Mouse (Mus musculus) right cerebral cortex, postnatal 4 days (tissue): ENCODE data around the gene Rnf187.
A peak's percentile ranks its signal among the peaks of the same experiment; 100 is the strongest.

ENCODE experiments used
- DNase-seq: peaks from one replicate; pipeline ENCODE4 v3.0.0-alpha.2; 2022

Gene Rnf187

DNA sequence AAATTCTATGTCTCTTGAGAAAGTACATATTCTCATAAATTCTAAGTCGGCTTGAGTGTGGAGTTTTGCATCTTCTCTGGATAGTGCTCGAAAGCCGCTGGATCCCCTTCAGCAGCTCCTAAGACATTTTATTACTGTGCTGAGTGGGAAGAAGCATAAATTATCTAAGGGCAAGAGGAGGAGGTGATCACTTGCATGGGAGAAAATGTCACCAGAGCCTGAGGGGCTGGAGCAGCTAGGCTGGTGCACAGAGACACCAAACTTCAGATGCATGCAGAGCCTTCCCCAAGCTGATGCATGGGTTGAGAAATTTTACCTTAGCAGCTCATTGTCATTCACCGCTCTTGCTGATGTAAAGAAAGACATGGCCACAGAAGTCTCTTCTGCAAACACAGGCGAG, 5.4 kb upstream of the Rnf187 start:
- no peak for DNase-seq

DNA sequence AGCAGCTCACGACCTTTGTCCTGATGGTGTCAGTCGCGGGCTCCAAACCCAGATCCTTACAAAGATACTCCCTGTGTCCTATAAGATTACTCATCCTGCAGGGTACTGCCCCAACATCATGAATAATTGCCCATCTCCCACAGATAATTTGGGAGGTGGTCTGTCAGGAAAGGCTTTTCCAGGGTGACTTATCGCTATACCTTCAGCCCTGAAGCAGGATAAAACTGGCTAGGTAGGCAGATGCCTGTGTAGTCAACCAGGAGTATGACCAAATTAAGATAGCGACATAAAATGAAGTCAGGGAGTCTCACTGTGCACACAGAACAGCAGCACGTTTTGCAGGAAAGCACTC, 348 bp upstream of the Rnf187 start:
- DNase-seq: no peak

DNA sequence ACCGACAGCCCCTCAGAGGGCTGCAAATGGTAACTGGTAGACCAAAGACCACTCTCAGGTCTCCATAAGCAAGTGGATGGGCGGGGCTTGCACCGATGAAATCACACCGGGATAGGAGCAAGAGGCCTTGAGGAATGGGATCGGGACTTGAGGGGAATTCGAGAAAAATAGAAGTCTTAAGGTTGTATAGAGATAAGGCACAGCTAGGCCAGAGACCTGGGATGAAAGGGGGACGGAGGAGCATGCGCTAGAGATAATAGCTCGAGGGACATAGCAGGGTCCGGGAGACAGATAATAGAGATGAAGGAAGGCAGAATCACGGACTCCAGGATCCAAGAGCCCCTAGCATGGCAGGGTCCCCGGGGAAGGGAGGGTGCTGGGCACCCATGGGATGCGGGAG, 807 bp downstream of the Rnf187 start:
- DNase-seq: no peak

- DNase-seq: no peak
Measured at GRCm38 (mm10) chr11:58931576-58931975, 7.1 kb downstream of the Rnf187 start.

DNA sequence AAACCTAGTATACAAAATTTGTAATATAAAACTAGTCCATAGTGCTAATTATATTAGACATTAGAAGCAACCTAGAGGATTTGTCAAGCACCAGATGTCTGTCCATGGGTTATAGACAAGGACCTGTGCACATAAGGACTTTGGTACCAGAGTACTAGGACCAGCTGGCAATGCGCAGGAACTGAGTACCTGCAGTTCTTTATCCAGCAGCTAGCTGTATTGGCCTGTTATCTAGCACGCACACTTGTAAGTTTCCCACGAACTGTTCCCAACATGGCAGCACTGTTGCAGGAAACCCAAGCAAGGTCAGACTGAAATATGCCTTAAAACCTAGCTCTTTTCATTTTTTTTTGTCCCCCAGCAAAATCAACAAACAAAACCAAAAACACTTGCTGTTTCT, 8.5 kb downstream of the Rnf187 start:
- no peak for DNase-seq

GRCm38 (mm10) chr11:58929641-58930040, 9.1 kb downstream of the Rnf187 start:
- no peak for DNase-seq

DNA sequence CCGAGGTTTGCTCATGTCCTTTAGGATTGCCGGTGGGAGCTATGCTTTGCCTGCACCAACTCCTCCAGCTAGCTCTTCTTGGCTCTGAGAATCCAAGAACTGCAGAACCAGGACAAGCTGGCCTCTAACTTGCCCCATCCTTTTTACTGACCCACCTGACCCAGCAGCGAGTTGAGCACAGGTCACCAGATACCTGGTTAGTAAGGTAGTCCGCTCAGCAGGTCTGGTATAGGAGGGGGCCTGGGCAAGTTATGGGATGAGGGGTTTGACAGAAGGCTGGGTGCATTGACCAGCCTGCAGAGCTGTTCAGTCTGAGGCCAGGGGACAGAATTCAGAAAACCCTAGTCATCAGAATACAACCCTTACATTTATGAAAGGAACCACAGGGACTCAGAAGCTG, 9.7 kb downstream of the Rnf187 start:
- no peak for DNase-seq

- DNase-seq: peak; percentile 55
Measured at GRCm38 (mm10) chr11:58927790-58928651, 10.7 kb downstream of the Rnf187 start.

- DNase-seq: no peak
Measured at GRCm38 (mm10) chr11:58927053-58927452, 11.7 kb downstream of the Rnf187 start.

GRCm38 (mm10) chr11:58926651-58927050, 12.1 kb downstream of the Rnf187 start:
- DNase-seq: no peak

- no peak for DNase-seq
Measured at GRCm38 (mm10) chr11:58922420-58922819, 16.3 kb downstream of the Rnf187 start.

GRCm38 (mm10) chr11:58918759-58919158, 20.0 kb downstream of the Rnf187 start:
- no peak for DNase-seq

- DNase-seq: no peak
Measured at GRCm38 (mm10) chr11:58917745-58918366, 20.9 kb downstream of the Rnf187 start, which contains the start of gene Btnl10. Gene Btnl10, plus strand, starts transcription at chr11:58917908.

- DNase-seq: peak; percentile 34
Measured at GRCm38 (mm10) chr11:58916879-58917744, 21.6 kb downstream of the Rnf187 start.

DNA sequence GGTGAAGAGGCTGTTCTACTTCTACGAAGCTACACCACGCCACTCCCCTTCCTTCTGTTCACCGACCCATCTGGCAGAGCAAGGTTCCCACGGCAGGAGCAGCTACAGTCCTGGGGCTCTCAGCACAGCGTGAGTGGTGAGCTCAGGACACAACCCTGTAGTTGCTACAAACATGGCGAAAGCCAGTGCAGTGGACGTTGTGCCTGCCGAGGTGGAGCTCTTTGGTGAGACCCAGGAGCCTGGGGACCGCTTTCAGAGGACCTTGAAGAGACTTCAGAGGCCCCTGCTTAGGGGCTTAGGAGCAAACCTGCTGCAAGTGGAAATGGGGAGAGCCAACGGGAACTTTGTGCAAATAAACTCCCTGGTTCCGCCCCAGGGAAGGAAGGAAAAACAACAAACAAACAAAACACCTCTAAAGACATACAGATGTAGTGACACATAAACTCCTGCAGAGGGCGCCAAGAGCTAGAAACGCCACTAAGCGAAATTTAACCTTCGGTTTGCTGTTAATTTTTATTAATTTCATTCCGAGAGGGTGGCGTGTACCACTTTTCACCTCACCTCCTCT, 24.2 kb downstream of the Rnf187 start:
- DNase-seq: no peak

DNA sequence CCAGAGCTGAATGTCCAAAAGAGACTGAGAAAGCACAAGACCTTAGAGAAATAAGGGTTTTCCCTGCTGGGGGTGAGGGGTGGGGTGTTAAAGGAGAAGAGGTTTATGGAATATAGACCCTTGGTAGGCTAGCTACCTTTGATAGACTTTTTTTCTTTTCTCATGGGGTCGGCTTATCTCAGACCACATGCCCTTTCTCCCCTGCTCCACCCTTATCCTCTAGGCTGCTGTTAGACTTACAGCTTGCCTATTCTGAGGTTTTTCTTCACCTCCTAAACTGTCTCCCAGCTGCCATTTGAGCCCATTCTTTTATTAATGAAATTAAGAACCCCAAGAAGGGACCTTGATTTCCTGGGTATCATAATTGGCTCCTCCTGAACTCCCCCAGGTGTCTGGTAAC, 24.9 kb downstream of the Rnf187 start:
- DNase-seq: no peak

GRCm38 (mm10) chr11:58904838-58905237, 33.9 kb downstream of the Rnf187 start:
- no peak for DNase-seq

GRCm38 (mm10) chr11:58904410-58904718, 34.4 kb downstream of the Rnf187 start:
- no peak for DNase-seq

GRCm38 (mm10) chr11:58903511-58904409, 35.0 kb downstream of the Rnf187 start, which contains the start of gene Zfp39:
Gene Zfp39, minus strand, starts transcription at chr11:58904225.
- peak; percentile 97 for DNase-seq

DNA sequence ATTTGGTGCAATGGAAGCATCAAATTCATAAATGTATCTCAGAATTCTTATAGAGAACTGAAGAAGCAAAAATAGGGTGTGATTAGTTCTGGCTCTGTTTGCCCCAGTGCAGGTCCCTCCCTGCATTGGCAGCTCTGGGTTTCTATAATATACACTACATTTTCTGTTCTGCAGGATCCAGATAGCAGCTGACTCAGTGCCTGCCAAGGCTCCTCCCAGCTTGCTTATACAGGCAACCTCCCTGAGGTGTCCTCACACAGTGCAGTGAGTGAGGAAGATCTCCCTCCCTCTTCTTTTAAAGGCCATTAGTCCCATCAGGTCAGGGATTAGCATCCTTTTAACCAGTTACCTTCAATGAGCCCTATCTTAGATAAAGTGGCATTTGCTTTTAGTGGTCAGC, 37.6 kb downstream of the Rnf187 start:
- no peak for DNase-seq

DNA sequence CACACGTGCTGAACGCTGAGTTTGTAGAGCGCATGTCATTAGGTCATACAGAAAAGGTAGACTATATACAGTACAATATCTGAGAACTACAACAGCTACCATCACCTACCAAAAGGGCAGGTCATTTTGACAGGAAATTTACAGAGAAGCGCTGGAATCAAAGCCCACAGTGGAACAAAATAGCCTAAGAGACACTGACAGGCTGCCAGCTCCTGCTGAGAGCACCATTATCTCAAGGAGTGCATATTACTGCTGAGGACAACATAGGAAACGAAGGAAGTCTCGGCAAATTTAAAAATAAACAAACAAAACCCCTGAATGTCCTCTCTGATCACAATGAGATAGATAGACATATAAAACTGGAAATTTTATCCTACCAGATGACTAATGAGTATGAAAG, 41.2 kb downstream of the Rnf187 start:
- no peak for DNase-seq

- DNase-seq: no peak
Measured at GRCm38 (mm10) chr11:58894456-58894855, 44.3 kb downstream of the Rnf187 start.
